Mouse (Mus musculus): ENCODE measurements around the gene Arhgap45. TPM values are rescaled to one million over a fixed set of nuclear protein-coding genes. Genes with fewer than 3 reads are reported as not detected.

The Arhgap45 gene
- polyA plus RNA-seq, 2 experiments = 3.4 to 12.8 TPM

DNA sequence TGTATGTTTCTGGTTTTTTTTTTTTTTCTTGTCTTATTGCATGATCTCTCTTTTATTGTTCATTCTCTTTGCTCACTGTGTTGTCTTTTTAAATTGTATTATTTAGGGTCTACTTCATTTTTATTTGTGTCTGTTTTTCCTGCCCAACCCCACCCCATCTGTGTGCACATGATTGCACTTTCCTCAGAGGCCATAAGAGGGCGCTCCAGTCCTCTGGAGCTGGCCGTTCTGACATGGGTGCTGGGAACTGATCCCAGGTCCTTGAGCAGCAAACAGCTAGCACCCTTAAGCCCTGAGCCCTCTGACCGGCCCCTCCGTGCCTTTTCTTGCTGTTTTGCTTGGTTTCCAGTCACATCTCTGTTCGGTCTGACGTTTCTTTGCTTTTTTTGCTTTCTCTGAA lies 24.9 kb upstream of the Arhgap45 start:
- H3K27me3 ChIP-seq (ENCODE audit: control insufficient read depth, insufficient read depth, low read length) = no peaks in the 10 kb centered on the region
- DNase-seq (ENCODE audit: low spot score) (no peak), ATAC-seq (ENCODE audit: low FRiP score, low read depth) (no peak)
- no peaks in the 10 kb centered on the region for H3K9me3 ChIP-seq (ENCODE audit: control insufficient read depth, low read length)
- H3K4me3 ChIP-seq (replicated peaks; ENCODE audit: low read length) = no peak overlapping the region
- WGBS = 92% methylated on average over 6 of the region's 6 CpGs
- no peak overlapping the region for H3K27ac ChIP-seq (replicated peaks; ENCODE audit: low read depth, low read length)
- no peak overlapping the region for H3K4me2 ChIP-seq (replicated peaks; ENCODE audit: low read depth, low read length, severe bottlenecking)
- TF ChIP-seq POLR2A (IDR thresholded peaks at IDR 0.05; ENCODE audit: borderline replicate concordance, extremely low read depth, insufficient read depth, insufficient read length) = no peak
- peaks cover 44% of the 10 kb centered on the region for H3K36me3 ChIP-seq (ENCODE audit: control insufficient read depth, insufficient read depth, low read length)
- peaks cover 24% of the 10 kb centered on the region for H3K4me1 ChIP-seq (ENCODE audit: control insufficient read depth, insufficient read depth, low read length)
- no peak overlapping the region for H3K9ac ChIP-seq (ENCODE audit: low read depth, low read length, severe bottlenecking)

DNA sequence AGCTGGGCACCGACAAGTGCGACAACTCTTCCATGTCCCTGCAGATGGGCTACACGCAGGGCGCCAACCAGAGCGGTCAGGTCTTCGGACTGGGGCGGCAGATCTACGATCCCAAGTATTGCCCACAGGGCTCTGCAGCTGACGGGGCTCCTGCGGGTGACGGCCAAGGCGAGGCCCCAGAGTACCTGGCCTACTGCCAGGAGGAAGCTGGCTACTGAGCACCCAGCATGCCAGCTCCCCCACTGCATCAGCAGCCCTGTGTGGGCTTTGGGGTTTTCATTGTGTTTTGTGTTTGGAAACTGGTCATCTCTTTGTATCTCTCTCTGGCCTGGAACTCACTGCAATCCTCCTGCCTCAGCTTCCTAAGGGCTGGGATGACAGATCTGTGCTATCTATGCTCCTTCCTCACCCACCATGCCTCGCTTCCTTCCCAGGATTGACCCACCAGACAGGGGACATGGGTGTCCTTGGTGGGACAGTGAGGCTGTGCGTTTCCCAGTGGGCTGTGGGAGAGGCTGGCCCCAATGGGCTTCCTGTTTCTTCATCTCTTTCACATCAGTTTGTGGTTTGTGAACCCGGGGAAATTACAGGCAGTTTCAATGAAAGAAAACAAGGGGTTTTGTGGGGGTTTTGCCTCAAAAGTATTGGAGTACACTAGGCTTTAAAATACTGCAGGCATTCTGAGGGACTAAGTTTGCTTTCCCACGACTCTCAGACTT lies 21.9 kb upstream of the Arhgap45 start:
- H3K4me3 ChIP-seq (replicated peaks; ENCODE audit: low read length) = no peak overlapping the region
- peaks cover 12% of the 10 kb centered on the region for H3K4me1 ChIP-seq (ENCODE audit: control insufficient read depth, insufficient read depth, low read length)
- H3K27me3 ChIP-seq (ENCODE audit: control insufficient read depth, insufficient read depth, low read length) = no peaks in the 10 kb centered on the region
- no peak for TF ChIP-seq POLR2A (IDR thresholded peaks at IDR 0.05; ENCODE audit: borderline replicate concordance, extremely low read depth, insufficient read depth, insufficient read length)
- DNase-seq (ENCODE audit: low spot score) = no peak
- H3K9me3 ChIP-seq (ENCODE audit: control insufficient read depth, low read length) = no peaks in the 10 kb centered on the region
- H3K27ac ChIP-seq (replicated peaks; ENCODE audit: low read depth, low read length) = no peak overlapping the region
- peaks cover 44% of the 10 kb centered on the region for H3K36me3 ChIP-seq (ENCODE audit: control insufficient read depth, insufficient read depth, low read length)
- WGBS = 91% methylated on average over 16 of the region's 16 CpGs
- ATAC-seq (ENCODE audit: low FRiP score, low read depth) = no peak
- no peak overlapping the region for H3K4me2 ChIP-seq (replicated peaks; ENCODE audit: low read depth, low read length, severe bottlenecking)
- no peak overlapping the region for H3K9ac ChIP-seq (ENCODE audit: low read depth, low read length, severe bottlenecking)

DNA sequence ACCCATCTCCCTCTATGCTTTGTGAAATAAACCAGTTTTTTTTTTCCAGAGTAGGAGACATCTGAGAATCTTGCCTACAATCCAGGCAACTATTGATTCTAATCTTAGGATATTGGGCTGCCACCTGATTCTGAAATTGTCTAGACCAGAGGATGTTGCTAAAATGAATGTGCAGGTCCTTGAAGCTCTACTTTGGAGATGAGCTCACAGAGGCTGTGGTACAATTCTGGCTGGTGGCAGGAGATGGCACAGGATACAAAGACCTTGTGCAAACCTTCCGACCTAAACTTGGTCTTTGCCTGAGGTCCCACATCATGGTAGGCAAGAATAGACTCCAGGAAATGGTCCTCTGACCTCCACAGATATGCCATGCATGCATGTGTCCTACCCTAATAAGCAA lies 20.8 kb upstream of the Arhgap45 start:
- no peaks in the 10 kb centered on the region for H3K9me3 ChIP-seq (ENCODE audit: control insufficient read depth, low read length)
- no peak overlapping the region for H3K4me2 ChIP-seq (replicated peaks; ENCODE audit: low read depth, low read length, severe bottlenecking)
- peaks cover 6% of the 10 kb centered on the region for H3K4me1 ChIP-seq (ENCODE audit: control insufficient read depth, insufficient read depth, low read length)
- no peak overlapping the region for H3K4me3 ChIP-seq (replicated peaks; ENCODE audit: low read length)
- no peak for TF ChIP-seq POLR2A (IDR thresholded peaks at IDR 0.05; ENCODE audit: borderline replicate concordance, extremely low read depth, insufficient read depth, insufficient read length)
- ATAC-seq (ENCODE audit: low FRiP score, low read depth) (no peak), DNase-seq (ENCODE audit: low spot score) (no peak)
- H3K27ac ChIP-seq (replicated peaks; ENCODE audit: low read depth, low read length) = no peak overlapping the region
- 94% methylated on average over 1 of the region's 1 CpGs for WGBS
- H3K9ac ChIP-seq (ENCODE audit: low read depth, low read length, severe bottlenecking) = no peak overlapping the region
- H3K36me3 ChIP-seq (ENCODE audit: control insufficient read depth, insufficient read depth, low read length) = peaks cover 44% of the 10 kb centered on the region
- no peaks in the 10 kb centered on the region for H3K27me3 ChIP-seq (ENCODE audit: control insufficient read depth, insufficient read depth, low read length)

DNA sequence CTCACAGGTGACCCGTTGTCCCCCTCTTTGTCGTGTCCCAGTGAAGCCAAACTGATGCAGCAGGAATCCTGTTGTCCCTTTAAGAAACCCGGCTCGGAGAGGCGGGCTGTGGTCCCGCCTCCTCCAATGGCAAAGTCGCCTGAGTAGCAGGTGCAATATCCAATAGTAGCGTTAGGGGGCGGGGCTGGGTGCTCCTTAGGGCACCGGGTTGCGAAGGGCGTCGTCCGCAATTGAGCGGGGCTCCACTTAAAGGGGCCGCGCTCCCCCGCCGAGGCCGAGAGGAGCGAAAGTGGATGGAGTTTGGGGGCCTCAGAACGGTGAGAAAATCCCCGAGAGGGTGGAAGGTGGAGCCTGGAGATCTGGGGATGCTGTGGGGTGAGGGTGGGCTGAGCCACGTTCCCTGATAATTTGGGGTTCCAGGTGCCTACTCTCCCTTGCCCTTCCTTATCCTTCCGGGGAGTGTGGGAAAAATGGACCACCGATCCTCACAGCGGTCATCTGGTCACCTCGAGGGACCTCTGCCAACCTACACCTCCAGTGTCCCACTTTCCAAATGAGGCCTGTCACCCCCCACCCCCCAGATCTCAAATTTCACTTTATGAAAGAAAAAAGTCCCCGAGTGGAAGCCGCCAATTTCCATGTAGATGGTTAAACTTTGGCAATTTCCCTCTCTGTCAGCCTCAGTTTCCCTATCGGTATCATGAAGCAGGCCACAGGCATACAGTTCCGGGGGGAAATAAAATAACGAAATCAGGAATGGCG lies 20.0 kb upstream of the Arhgap45 start, which contains the start of gene Abca7:
Gene Abca7 (plus strand): TSS at position 223 of the 762 bp plus-strand sequence.
- Histone ChIP-seq H3K27ac (replicated peaks; ENCODE audit: low read depth, low read length) (no peak within 1 kb of the TSS), H3K36me3 (ENCODE audit: control insufficient read depth, insufficient read depth, low read length) (peaks cover 35% of the 10 kb centered on the region), H3K9ac (ENCODE audit: low read depth, low read length, severe bottlenecking) (peak within 1 kb of the TSS; percentile 38; the same call in 1 of the 2 replicates), H3K4me3 (replicated peaks; ENCODE audit: low read length) (peak within 1 kb of the TSS; percentile 49), H3K4me1 (ENCODE audit: control insufficient read depth, insufficient read depth, low read length) (peaks cover 6% of the 10 kb centered on the region), H3K4me2 (replicated peaks; ENCODE audit: low read depth, low read length, severe bottlenecking) (peak within 1 kb of the TSS; percentile 94), H3K27me3 (ENCODE audit: control insufficient read depth, insufficient read depth, low read length) (no peaks in the 10 kb centered on the region), H3K9me3 (ENCODE audit: control insufficient read depth, low read length) (no peaks in the 10 kb centered on the region)
- under 1% methylated on average over 33 of the region's 34 CpGs for WGBS
- ATAC-seq (ENCODE audit: low FRiP score, low read depth) = peak; percentile 90
- peak; percentile 98 for DNase-seq (ENCODE audit: low spot score)
- TF ChIP-seq POLR2A (IDR thresholded peaks at IDR 0.05; ENCODE audit: borderline replicate concordance, extremely low read depth, insufficient read depth, insufficient read length) = no peak; the same call in 1 of the 2 replicates

DNA sequence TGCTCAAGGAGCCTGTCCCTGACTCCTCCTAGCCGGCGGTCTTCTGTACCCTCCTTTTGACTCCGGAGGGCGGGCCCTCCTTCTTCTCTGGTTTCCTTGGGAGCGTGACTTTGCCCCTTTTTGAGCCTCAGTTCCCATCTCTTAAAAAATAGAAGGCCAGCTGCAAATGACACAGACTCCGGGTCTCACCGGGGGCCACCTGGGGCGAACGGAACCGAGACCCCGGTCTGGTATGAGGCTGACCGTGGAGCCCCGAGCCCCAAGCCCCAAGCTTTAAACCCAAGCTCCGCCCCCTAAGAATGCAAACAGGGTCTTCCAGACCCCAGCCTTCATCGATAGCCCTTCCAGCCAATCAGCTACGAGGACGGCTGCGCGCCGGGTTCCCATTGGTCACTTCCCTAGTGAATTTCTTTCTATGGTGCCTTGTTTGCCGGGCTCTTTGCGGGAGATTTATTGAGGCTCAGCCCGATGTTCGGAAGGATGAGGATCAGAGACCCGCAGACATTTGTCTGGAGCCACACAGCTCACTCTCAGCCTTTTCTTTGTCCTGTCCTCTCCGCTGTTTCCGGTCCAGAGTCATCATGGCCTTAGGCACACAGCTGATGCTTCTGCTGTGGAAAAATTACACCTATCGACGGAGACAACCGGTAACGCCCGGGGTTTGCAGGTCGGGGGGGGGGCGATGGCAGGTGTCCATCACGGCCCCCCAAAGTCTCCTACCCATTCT lies 19.3 kb upstream of the Arhgap45 start:
- no peaks in the 10 kb centered on the region for H3K9me3 ChIP-seq (ENCODE audit: control insufficient read depth, low read length)
- peaks cover 6% of the 10 kb centered on the region for H3K4me1 ChIP-seq (ENCODE audit: control insufficient read depth, insufficient read depth, low read length)
- TF ChIP-seq POLR2A (IDR thresholded peaks at IDR 0.05; ENCODE audit: borderline replicate concordance, extremely low read depth, insufficient read depth, insufficient read length) = no peak
- H3K4me2 ChIP-seq (replicated peaks; ENCODE audit: low read depth, low read length, severe bottlenecking) = peak overlapping the region; percentile 94
- H3K27me3 ChIP-seq (ENCODE audit: control insufficient read depth, insufficient read depth, low read length) = no peaks in the 10 kb centered on the region
- ATAC-seq (ENCODE audit: low FRiP score, low read depth) (peak; percentile 78), DNase-seq (ENCODE audit: low spot score) (peak; percentile 81)
- H3K27ac ChIP-seq (replicated peaks; ENCODE audit: low read depth, low read length) = no peak overlapping the region
- peak overlapping the region; percentile 49 for H3K4me3 ChIP-seq (replicated peaks; ENCODE audit: low read length)
- H3K9ac ChIP-seq (ENCODE audit: low read depth, low read length, severe bottlenecking) = peak overlapping the region; percentile 38; the same call in 1 of the 2 replicates
- peaks cover 28% of the 10 kb centered on the region for H3K36me3 ChIP-seq (ENCODE audit: control insufficient read depth, insufficient read depth, low read length)
- WGBS = 2% methylated on average over 35 of the region's 35 CpGs
